Mouse (Mus musculus): ENCODE measurements around the gene Slc7a5.

DNA sequence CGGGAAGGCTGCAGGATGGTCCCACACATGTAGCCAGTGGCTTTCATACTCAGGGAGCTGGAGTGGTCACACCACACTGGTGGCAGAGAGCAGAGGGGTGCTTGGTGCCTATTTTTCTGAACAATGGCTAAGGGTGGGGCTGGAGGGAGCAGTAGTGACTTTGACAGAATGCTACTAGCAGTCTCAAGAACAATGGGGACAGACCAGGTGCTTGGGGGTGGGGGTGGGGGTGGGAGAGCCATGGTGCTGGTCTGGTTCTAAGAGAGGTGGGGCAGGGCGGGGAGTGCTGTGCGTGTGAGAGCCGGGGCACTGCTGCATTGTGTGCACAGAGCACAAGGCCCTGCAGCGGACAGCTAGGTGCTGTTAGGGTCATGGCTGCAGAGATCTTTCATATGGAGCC is 25.6 kb downstream of the Slc7a5 start:
- TF ChIP-seq CTCF (conservative IDR thresholded peaks at IDR 0.05; ENCODE audit: insufficient read depth, insufficient read length, low read depth, low read length) = no peak
- no peak for TF ChIP-seq POLR2A (IDR thresholded peaks at IDR 0.05; ENCODE audit: low read depth, low read length)
